Mouse (Mus musculus): Measurements from ENCODE around the gene Lyar. TPM values are rescaled to one million over a fixed set of nuclear protein-coding genes. Genes with fewer than 3 reads are reported as not detected.
A peak's percentile ranks its signal among the peaks of the same experiment; 100 is the strongest.

Gene Lyar
- polyA plus RNA-seq, 1 experiment from 2014 or later: 221 TPM

- Histone ChIP-seq H3K27me3 (replicated peaks; ENCODE audit: control insufficient read depth, insufficient read depth, low read length) (no peaks in the 10 kb centered on the region), H3K36me3 (ENCODE audit: control insufficient read depth, insufficient read depth, low read length) (peaks cover 7% of the 10 kb centered on the region; the same call in 1 of the 2 replicates), H3K4me2 (no peak overlapping the region), H3K4me1 (replicated peaks; ENCODE audit: control insufficient read depth, insufficient read depth, low read length) (no peaks in the 10 kb centered on the region), H3K9me3 (ENCODE audit: control insufficient read depth, low read length) (no peaks in the 10 kb centered on the region), H3K27ac (ENCODE audit: low read depth, low read length) (no peak overlapping the region), H3K9ac (ENCODE audit: low read depth, low read length) (no peak overlapping the region), H3K4me3 (ENCODE audit: low read depth, low read length) (no peak overlapping the region)
- WGBS: 68% methylated on average over 5 of the region's 5 CpGs
- DNase-seq (ENCODE audit: low spot score) (no peak), ATAC-seq (replicated peaks; ENCODE audit: low FRiP score) (no peak)
Observed at GRCm38 (mm10) chr5:38196821-38197481, 23.3 kb upstream of the Lyar start.

DNA sequence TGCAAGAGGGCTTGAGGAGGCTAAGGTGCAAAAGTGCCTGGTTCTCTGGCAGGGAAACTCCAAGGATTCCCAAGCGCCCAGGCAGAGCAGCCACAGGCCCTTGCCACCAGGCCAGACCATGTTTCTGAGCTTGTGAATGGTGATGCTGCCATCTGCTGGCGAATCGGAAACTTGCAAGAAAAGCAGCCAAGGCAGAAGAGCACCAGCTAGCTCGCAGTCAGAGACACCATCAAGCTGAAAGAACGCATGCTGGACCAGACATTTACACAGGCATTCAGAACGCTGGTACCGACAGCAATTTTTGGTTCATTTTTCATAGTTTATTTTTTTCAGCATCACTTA lies 22.8 kb upstream of the Lyar start:
- Histone ChIP-seq H3K27ac (ENCODE audit: low read depth, low read length) (no peak overlapping the region), H3K4me1 (replicated peaks; ENCODE audit: control insufficient read depth, insufficient read depth, low read length) (no peaks in the 10 kb centered on the region), H3K4me2 (no peak overlapping the region), H3K27me3 (replicated peaks; ENCODE audit: control insufficient read depth, insufficient read depth, low read length) (no peaks in the 10 kb centered on the region), H3K9me3 (ENCODE audit: control insufficient read depth, low read length) (no peaks in the 10 kb centered on the region), H3K9ac (ENCODE audit: low read depth, low read length) (no peak overlapping the region), H3K4me3 (ENCODE audit: low read depth, low read length) (no peak overlapping the region), H3K36me3 (ENCODE audit: control insufficient read depth, insufficient read depth, low read length) (peaks cover 7% of the 10 kb centered on the region; the same call in 1 of the 2 replicates)
- ATAC-seq (replicated peaks; ENCODE audit: low FRiP score) (peak; percentile 42; the same call in 1 of the 2 replicates), DNase-seq (ENCODE audit: low spot score) (peak; percentile 76)
- WGBS: 23% methylated on average over 7 of the region's 7 CpGs

- Histone ChIP-seq H3K27me3 (replicated peaks; ENCODE audit: control insufficient read depth, insufficient read depth, low read length) (no peaks in the 10 kb centered on the region), H3K27ac (ENCODE audit: low read depth, low read length) (no peak overlapping the region), H3K9me3 (ENCODE audit: control insufficient read depth, low read length) (no peaks in the 10 kb centered on the region), H3K36me3 (ENCODE audit: control insufficient read depth, insufficient read depth, low read length) (peaks cover 12% of the 10 kb centered on the region), H3K9ac (ENCODE audit: low read depth, low read length) (no peak overlapping the region), H3K4me2 (no peak overlapping the region), H3K4me3 (ENCODE audit: low read depth, low read length) (no peak overlapping the region), H3K4me1 (replicated peaks; ENCODE audit: control insufficient read depth, insufficient read depth, low read length) (no peaks in the 10 kb centered on the region)
- 98% methylated on average over 2 of the region's 2 CpGs for WGBS
- DNase-seq (ENCODE audit: low spot score): no peak
- ATAC-seq (replicated peaks; ENCODE audit: low FRiP score): no peak
Observed at GRCm38 (mm10) chr5:38199686-38200085, 20.6 kb upstream of the Lyar start.

- Histone ChIP-seq H3K27ac (ENCODE audit: low read depth, low read length) (no peak overlapping the region), H3K9me3 (ENCODE audit: control insufficient read depth, low read length) (no peaks in the 10 kb centered on the region), H3K4me1 (replicated peaks; ENCODE audit: control insufficient read depth, insufficient read depth, low read length) (peaks cover 9% of the 10 kb centered on the region; the same call in 1 of the 2 replicates), H3K27me3 (replicated peaks; ENCODE audit: control insufficient read depth, insufficient read depth, low read length) (no peaks in the 10 kb centered on the region), H3K9ac (ENCODE audit: low read depth, low read length) (no peak overlapping the region), H3K36me3 (ENCODE audit: control insufficient read depth, insufficient read depth, low read length) (peaks cover 16% of the 10 kb centered on the region), H3K4me3 (ENCODE audit: low read depth, low read length) (no peak overlapping the region), H3K4me2 (no peak overlapping the region)
- no peak for DNase-seq (ENCODE audit: low spot score)
- 85% methylated on average over 7 of the region's 7 CpGs for WGBS
- ATAC-seq (replicated peaks; ENCODE audit: low FRiP score): no peak
Observed at GRCm38 (mm10) chr5:38205303-38205726, 15.0 kb upstream of the Lyar start.

DNA sequence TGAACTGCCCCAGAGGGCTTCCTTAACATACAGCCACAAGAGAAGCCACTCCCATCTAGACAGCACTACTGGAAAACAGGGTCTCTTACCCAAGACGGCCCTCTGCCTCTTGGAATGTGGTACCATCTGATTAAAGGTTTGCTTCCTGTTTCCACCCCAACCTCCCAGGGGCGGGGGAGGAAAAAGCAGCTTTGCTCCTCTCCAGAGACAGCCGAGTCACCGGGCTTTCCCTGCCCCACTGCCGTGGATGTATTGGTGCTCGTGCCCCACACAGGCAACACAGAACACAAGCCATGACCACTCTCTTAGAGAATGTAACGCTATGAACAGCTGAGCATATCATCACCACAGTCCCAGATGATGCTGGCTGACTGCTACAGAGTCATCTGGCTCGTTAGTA lies 11.3 kb upstream of the Lyar start:
- H3K9me3 ChIP-seq (ENCODE audit: control insufficient read depth, low read length): no peaks in the 10 kb centered on the region
- ATAC-seq (replicated peaks; ENCODE audit: low FRiP score) (no peak), DNase-seq (ENCODE audit: low spot score) (no peak)
- peaks cover 9% of the 10 kb centered on the region; the same call in 1 of the 2 replicates for H3K4me1 ChIP-seq (replicated peaks; ENCODE audit: control insufficient read depth, insufficient read depth, low read length)
- WGBS: 37% methylated on average over 8 of the region's 8 CpGs
- H3K27ac ChIP-seq (ENCODE audit: low read depth, low read length): no peak overlapping the region
- no peak overlapping the region for H3K4me3 ChIP-seq (ENCODE audit: low read depth, low read length)
- peaks cover 14% of the 10 kb centered on the region; the same call in 1 of the 2 replicates for H3K36me3 ChIP-seq (ENCODE audit: control insufficient read depth, insufficient read depth, low read length)
- H3K9ac ChIP-seq (ENCODE audit: low read depth, low read length): no peak overlapping the region
- H3K27me3 ChIP-seq (replicated peaks; ENCODE audit: control insufficient read depth, insufficient read depth, low read length): no peaks in the 10 kb centered on the region
- no peak overlapping the region for H3K4me2 ChIP-seq

DNA sequence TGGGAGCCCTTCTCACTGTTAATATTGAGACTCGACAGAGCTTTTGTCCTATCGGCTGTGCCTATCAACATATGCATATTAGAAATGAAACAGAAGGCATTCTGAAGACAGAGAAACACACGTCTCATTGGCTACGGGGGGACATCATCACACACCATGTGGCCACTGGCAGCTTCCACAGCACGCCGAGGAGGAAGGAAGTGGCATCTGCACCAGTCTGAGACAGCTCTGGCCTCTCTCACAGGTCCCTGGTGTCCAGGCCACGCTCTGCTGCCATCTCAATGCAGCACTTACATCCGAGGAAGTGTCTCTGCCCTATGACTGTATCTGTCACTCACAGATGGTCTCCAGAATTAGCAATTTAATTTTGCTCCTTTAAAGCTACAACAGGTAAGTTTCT lies 8.6 kb upstream of the Lyar start:
- H3K36me3 ChIP-seq (ENCODE audit: control insufficient read depth, insufficient read depth, low read length): peaks cover 9% of the 10 kb centered on the region; the same call in 1 of the 2 replicates
- DNase-seq (ENCODE audit: low spot score): no peak
- no peaks in the 10 kb centered on the region for H3K9me3 ChIP-seq (ENCODE audit: control insufficient read depth, low read length)
- 79% methylated on average over 8 of the region's 8 CpGs for WGBS
- H3K4me3 ChIP-seq (ENCODE audit: low read depth, low read length): no peak overlapping the region
- H3K4me2 ChIP-seq: no peak overlapping the region
- no peak for ATAC-seq (replicated peaks; ENCODE audit: low FRiP score)
- no peaks in the 10 kb centered on the region for H3K27me3 ChIP-seq (replicated peaks; ENCODE audit: control insufficient read depth, insufficient read depth, low read length)
- H3K4me1 ChIP-seq (replicated peaks; ENCODE audit: control insufficient read depth, insufficient read depth, low read length): peaks cover 9% of the 10 kb centered on the region; the same call in 1 of the 2 replicates
- H3K9ac ChIP-seq (ENCODE audit: low read depth, low read length): no peak overlapping the region
- no peak overlapping the region for H3K27ac ChIP-seq (ENCODE audit: low read depth, low read length)

DNA sequence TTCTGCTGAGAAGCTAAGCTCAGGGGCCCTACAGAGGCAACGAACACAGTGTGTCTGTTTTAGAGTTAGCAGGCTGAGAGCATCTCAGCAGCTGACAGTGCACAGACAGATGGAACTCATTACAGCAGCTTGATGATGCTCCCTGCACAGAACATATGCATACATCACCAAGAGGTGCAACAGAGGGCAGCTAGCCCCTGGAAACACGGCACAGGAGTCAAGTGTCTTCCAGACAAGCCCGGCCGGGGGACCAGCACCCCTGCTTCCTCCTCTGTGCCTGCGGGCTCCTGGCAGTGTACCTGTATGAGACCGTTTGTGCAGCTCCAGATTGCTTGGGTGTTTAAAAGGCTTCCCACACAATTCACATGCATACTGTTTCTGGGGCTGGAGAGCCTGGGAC lies 7.3 kb upstream of the Lyar start:
- H3K27me3 ChIP-seq (replicated peaks; ENCODE audit: control insufficient read depth, insufficient read depth, low read length): no peaks in the 10 kb centered on the region
- no peak overlapping the region for H3K9ac ChIP-seq (ENCODE audit: low read depth, low read length)
- WGBS: 77% methylated on average over 6 of the region's 6 CpGs
- no peak overlapping the region for H3K4me2 ChIP-seq
- DNase-seq (ENCODE audit: low spot score): no peak
- no peak overlapping the region for H3K27ac ChIP-seq (ENCODE audit: low read depth, low read length)
- peaks cover 9% of the 10 kb centered on the region; the same call in 1 of the 2 replicates for H3K36me3 ChIP-seq (ENCODE audit: control insufficient read depth, insufficient read depth, low read length)
- peaks cover 9% of the 10 kb centered on the region; the same call in 1 of the 2 replicates for H3K4me1 ChIP-seq (replicated peaks; ENCODE audit: control insufficient read depth, insufficient read depth, low read length)
- no peaks in the 10 kb centered on the region for H3K9me3 ChIP-seq (ENCODE audit: control insufficient read depth, low read length)
- no peak overlapping the region for H3K4me3 ChIP-seq (ENCODE audit: low read depth, low read length)
- ATAC-seq (replicated peaks; ENCODE audit: low FRiP score): no peak

DNA sequence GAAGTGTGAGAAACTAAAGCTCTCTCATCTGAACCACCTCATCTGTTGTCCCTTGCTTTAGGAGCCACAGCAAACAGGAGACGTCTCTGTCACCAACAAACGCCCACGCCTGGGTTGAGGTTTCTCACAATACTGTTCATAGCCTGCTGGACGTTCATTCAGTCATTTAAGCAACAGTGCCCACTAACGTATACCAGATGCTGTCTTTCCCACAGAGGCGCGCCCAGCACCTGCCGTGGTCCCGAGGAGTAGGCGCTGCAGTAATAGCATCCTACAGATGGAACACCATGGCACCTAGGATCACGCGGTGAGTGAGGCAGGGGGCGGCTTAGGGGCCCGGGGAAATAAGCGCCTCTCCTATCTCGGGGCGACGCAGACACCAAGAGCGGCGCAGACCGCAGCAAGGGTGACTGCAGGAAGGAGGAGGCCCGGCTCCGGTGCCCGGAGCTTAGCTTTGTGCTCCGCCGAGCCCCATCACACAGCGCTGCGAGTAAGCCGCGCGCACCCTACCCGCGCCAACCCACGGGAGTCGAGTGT lies 431 bp upstream of the Lyar start:
- Histone ChIP-seq H3K4me1 (replicated peaks; ENCODE audit: control insufficient read depth, insufficient read depth, low read length) (peaks cover 7% of the 10 kb centered on the region), H3K9ac (ENCODE audit: low read depth, low read length) (peak overlapping the region; percentile 84), H3K4me3 (ENCODE audit: low read depth, low read length) (peak overlapping the region; percentile 92), H3K36me3 (ENCODE audit: control insufficient read depth, insufficient read depth, low read length) (peaks cover 5% of the 10 kb centered on the region; the same call in 1 of the 2 replicates), H3K27me3 (replicated peaks; ENCODE audit: control insufficient read depth, insufficient read depth, low read length) (no peaks in the 10 kb centered on the region), H3K4me2 (peak overlapping the region; percentile 82), H3K27ac (ENCODE audit: low read depth, low read length) (peak overlapping the region; percentile 55), H3K9me3 (ENCODE audit: control insufficient read depth, low read length) (no peaks in the 10 kb centered on the region)
- under 1% methylated on average over 33 of the region's 35 CpGs for WGBS
- ATAC-seq (replicated peaks; ENCODE audit: low FRiP score) (peak; percentile 77), DNase-seq (ENCODE audit: low spot score) (no peak)

DNA sequence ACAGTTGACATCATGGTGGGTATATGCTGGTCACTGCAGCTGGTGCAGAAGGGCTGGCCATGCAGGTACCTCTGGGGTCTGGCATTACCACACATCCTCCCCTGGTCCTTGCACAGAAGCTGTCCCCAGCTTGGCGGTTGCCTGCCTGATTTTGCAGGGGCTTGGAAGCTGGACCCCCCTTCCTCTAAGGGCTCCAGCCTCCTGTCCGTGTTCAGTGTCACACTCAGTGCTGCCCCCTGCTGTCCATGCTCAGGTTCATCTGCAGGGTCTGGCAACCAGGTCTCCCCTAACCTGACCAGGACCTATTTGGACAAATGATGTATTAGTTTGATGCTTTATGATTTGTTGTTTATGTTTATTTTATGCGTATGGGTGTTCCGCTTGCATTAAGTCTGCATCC lies 15.2 kb downstream of the Lyar start:
- Histone ChIP-seq H3K9ac (ENCODE audit: low read depth, low read length) (no peak overlapping the region), H3K36me3 (ENCODE audit: control insufficient read depth, insufficient read depth, low read length) (peaks cover 21% of the 10 kb centered on the region), H3K4me1 (replicated peaks; ENCODE audit: control insufficient read depth, insufficient read depth, low read length) (no peaks in the 10 kb centered on the region), H3K27me3 (replicated peaks; ENCODE audit: control insufficient read depth, insufficient read depth, low read length) (no peaks in the 10 kb centered on the region), H3K4me3 (ENCODE audit: low read depth, low read length) (no peak overlapping the region), H3K4me2 (no peak overlapping the region), H3K27ac (ENCODE audit: low read depth, low read length) (no peak overlapping the region), H3K9me3 (ENCODE audit: control insufficient read depth, low read length) (no peaks in the 10 kb centered on the region)
- ATAC-seq (replicated peaks; ENCODE audit: low FRiP score) (0 out of 2 replicates have a peak, but pooled peaks have one; percentile 29), DNase-seq (ENCODE audit: low spot score) (peak; percentile 50)
- WGBS: 72% methylated on average over 4 of the region's 4 CpGs
